In the genomic region with DNA sequence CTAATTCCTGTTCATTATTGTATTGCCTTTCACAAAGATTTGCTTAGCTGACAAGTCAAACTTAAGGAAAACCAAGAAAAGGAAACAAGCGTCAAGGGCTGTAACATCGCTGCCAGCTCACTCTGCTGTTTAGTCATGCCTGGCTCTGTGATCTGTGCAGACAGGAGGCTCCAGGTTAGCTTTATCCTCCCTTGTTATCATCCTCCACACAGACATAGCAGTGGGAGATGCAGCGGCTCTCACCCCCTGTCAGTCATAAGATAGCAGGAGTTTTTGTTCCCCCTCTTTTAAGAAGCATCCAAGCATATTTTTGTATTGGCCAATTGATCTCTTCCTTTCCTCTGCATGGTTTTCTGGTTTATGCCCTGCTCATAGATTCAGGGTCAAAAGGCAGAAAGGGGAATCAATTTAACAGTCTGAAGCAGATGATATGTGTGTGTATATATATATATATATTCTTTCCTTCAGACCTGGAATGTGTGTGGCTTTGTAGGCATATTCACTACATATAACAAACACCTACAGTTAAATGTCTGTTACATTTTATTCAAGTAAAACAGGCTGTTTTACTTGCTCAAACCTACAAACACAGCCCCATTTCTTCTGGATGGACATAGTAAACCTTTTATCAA, we compare ENCODE assay signal across 26 mouse cellular contexts.
"Had no signal": no experiment of that assay in that cellular context is flagged by ENCODE, and none has a peak within 500 bp of the region (broad histone marks: within the 10 kb centered on the region; RNA-seq: fewer than 3 reads in every experiment).

No protein-coding gene starts in this region.

- H3K4me1 ChIP-seq: heart, embryonic 13.5 days; heart, embryonic 15.5 days; hindbrain, embryonic 15.5 days; kidney, embryonic 15.5 days; limb, embryonic 10.5 days; limb, embryonic 12.5 days had no signal

- H3K27ac ChIP-seq: heart, adult 2 months; heart, embryonic 13.5 days; heart, embryonic 15.5 days; hindbrain, embryonic 13.5 days; hindbrain, embryonic 15.5 days; hindbrain, postnatal 0 days; kidney, embryonic 15.5 days; kidney, postnatal 0 days; layer of hippocampus, adult 2 months; left cerebral cortex, adult 2 months; limb, embryonic 10.5 days; limb, embryonic 12.5 days had no signal

- H3K4me3 ChIP-seq: heart, adult 2 months; heart, embryonic 13.5 days; heart, embryonic 15.5 days; hindbrain, embryonic 13.5 days; hindbrain, embryonic 15.5 days; kidney, embryonic 15.5 days; layer of hippocampus, adult 2 months; left cerebral cortex, adult 2 months; limb, embryonic 10.5 days; limb, embryonic 12.5 days had no signal

- ATAC-seq: hindbrain, postnatal 0 days; intestine, embryonic 16.5 days had no signal

- H3K27me3 ChIP-seq: heart, embryonic 13.5 days; heart, embryonic 15.5 days; hindbrain, embryonic 13.5 days; hindbrain, embryonic 15.5 days; kidney, embryonic 15.5 days; limb, embryonic 12.5 days had no signal

- DNase-seq: gastrocnemius, postnatal 14 days; gastrocnemius, postnatal 36 days; heart, adult 11 months; heart, adult 2 months; heart, postnatal 14 days; heart, postnatal 36 days; kidney, adult 11 months; kidney, adult 2 months; kidney, adult 9 months; kidney, postnatal 14 days; kidney, postnatal 36 days; liver had no signal

- H3K4me2 ChIP-seq: heart, embryonic 11.5 days; heart, embryonic 13.5 days; heart, embryonic 15.5 days; hindbrain, embryonic 13.5 days; hindbrain, embryonic 15.5 days; kidney, embryonic 15.5 days; limb, embryonic 12.5 days; liver, embryonic 11.5 days had no signal

- H3K36me3 ChIP-seq: heart, embryonic 13.5 days; heart, embryonic 15.5 days; hindbrain, embryonic 13.5 days; hindbrain, embryonic 15.5 days; kidney, embryonic 15.5 days; limb, embryonic 10.5 days; limb, embryonic 12.5 days had no signal

- H3K9me3 ChIP-seq: heart, embryonic 13.5 days; heart, embryonic 15.5 days; hindbrain, embryonic 13.5 days; hindbrain, embryonic 15.5 days; kidney, embryonic 15.5 days; limb, embryonic 10.5 days; limb, embryonic 12.5 days had no signal

- H3K9ac ChIP-seq: heart, embryonic 13.5 days; heart, embryonic 15.5 days; hindbrain, embryonic 13.5 days; hindbrain, embryonic 15.5 days; kidney, embryonic 15.5 days; limb, embryonic 12.5 days had no signal
